Mouse (Mus musculus) thymus, postnatal 4 days (tissue): ENCODE measurements at regions not wholly inside any gene's neighbourhood (a gene's known extent, or its start where the extent isn't known, plus 50 kb on each side); places are given as distances from the start of the nearest gene placed in this dataset.

ENCODE experiments used
- DNase-seq: peaks from one replicate; pipeline ENCODE4 v3.0.0; 2021

DNA sequence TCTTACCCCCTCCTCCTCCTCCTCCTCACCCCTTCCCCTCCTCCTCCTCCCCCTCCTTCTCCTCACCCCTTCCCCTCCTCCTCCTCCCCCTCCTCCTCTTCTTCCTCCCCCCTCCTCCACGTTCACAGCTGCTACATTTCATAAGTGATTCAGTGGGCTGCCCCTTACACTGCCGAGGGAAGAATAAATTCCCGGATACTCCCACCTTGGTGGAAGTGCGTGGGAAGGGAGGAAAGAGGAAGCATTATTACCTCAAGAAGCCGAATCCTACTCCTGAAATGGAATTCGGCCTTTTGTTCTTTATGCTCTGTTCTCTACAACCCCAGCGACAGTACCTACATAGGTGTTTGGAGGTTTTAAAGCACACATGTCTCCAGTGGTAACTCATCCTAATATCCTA is 256.1 kb downstream of the Cd83 start:
- no peak for DNase-seq

DNA sequence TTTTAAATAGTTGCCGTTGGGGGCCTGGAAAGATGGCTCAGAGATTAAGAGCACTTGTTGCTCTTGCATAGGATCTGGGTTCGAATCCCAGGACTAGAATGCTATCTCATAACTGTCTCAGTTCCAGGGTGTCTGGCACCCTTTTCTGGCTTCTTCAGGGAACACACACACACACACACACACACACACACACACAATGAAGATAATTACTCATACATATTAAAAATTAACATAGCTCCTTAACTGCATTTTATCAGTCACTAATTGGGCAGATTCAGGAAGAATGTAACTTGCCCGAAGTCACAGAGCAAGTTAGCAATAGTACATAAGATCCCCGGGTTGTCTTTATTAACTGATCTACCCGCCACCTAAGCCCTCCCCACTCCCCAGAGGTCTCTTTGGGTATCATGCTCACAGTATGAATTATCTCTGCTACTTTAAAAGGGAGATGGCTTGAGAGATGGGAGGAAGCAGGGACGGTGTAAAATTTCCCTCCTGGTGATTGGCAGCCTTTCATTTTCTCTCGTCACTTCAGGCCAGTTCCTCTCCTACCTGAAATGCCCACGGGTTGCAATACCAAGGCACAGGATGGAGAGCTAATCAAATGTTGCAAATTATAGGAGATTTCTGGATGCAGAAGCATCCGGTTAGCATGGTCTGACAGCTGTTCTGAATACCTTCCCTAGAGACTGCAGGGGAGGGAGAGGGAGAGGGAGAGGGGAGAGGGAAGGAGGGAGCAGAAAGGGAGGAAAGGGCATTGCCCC is 258.3 kb downstream of the Cd83 start:
- no peak for DNase-seq

DNA sequence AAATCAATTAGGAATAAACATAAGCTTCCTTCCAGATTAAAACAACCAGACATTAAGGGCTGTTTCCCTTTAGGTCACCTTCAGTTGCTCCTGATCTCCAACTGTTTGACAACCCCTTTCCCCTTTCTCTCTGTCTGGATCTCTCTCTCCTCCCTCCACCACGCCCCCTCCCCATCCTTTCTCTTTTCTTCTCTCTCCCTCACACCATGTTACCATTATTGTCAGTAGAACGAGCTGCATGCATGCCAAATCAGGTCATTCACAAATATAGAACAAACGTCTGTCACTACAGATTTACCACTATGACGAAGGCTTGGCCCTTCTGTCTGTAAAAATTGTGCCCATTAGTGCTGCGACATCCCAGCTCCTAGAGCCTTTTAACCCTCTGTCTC is 258.9 kb downstream of the Cd83 start:
- no peak for DNase-seq

DNA sequence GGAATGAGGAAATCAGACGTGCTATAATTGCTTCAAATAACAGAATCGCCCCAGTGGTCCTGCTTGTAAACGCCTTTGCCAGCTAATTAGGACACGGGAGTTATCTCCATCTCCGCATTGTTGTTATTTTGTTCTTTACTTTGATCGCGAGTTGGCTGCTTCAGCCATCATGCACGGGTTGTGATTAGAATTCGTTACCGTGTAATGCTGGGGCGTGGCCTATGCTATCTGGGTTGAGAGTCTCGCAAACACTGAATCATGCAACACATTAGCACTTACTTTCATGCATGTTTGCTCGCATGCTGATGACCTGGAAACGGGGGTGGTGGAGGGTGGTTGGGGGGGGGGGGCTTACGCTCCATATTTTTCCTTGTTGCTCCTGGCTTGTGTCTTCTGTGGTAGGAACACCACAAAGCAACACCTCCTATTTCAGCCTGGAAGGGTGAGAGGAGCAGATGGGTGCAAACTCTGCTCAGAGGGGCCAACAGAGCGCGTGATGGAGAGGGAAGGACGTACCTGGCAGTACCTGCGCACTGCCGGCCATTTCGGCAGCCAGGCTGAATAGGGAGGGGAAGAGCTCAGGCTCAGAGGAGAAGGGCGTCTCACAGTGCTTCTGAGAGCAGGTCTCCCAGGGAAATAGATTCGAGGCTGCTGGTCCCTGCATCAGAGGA is 260.1 kb downstream of the Cd83 start:
- DNase-seq: no peak

DNA sequence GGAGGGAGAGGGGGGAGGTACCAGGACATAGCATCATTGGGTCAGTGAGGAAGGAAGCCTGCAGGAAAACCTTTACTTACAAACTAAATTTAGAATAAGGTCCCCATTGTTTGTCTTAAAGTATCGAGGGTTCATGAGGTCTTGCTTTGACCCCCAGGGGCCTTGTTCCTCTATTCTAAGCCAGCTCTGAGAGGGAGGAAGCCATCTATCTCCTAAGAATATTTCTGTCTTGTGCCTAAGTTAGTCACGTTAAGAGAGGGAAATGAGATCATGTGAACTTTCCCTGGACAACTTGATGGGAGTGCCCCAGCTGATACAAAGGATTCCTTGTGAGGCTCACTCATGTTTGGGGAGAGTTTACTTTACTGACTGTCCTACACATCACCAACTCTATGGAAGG is 261.9 kb downstream of the Cd83 start:
- no peak for DNase-seq

DNA sequence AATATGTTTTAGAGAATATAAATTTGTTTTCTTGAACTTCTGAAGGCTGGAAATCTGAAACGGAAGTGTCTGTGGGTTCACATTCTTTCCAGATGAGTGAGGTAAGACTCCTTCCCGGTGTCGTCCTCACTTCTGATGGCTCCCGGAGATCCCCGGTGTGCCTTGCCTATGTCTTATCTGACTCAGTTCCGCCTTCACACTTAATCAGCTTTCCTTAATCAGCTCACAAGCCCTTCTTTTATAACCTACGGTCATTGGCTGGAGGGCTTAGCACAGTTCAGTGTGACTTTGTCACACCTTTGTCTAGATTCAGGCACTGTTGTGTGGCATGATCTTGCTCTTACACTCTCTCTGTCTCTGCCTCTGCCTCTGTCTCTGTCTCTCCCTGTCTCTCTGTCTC is 269.6 kb downstream of the Cd83 start:
- DNase-seq: no peak

DNA sequence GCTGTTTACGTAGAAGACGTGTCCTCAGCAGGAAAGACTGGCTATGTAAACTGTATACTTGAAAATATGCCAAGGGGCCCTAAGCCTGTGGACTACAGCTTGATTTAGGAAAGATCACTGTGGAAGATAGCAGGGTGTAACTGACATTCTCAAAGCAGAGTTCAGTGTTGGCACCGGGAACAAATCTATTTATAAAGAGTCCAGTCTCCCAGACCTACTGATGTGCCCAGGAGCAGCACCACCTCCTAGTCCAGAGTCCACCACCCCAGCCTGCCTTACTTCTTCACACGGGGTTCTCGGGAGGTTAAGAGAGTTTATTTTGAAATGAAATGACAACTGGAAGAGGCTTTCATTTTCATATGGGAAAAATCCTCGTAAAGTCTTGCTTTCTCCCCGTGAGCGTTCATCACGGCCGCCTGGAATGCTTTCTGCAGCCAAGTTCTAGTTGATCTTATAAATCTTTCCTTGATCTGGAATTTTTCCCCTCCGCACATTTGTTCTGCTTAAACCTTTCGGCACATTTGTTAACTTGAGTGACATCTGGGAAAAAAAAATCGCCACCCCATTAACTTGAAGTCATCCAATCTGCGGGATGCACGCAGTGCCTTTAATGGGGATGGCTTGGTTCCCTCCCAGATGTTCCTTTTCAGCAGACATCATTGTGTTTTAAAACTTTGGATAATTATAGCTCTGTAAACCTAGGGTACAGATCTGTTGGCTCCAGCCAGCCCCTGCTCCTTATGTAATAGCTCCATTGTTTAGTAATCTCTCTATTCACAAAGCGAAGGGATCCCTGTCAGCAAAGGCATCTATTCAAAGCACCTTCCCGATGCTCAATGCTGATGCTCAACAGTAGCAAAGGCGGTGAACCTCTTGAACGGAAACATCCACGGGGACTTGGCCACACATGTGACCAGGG is 271.3 kb downstream of the Cd83 start:
- no peak for DNase-seq

DNA sequence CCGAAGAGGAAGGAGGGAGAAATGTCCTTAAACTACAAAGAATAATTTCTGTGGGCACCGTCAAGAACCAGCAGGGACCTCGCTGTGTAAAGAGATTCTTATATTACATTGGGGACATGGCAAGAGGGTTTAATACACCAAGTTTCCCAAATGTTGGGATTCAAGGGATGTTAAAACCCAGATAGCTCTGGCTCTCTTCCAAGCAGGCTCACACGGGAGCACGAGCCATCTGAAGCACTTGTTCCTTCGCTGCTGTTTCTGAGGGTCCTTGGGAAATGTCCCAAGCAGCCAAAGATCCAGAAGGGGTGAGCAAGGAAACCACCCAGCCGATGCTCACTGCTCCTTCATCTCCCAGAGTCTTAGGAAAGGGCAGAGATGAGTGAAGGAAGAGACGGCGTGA is 272.1 kb downstream of the Cd83 start:
- DNase-seq: no peak

DNA sequence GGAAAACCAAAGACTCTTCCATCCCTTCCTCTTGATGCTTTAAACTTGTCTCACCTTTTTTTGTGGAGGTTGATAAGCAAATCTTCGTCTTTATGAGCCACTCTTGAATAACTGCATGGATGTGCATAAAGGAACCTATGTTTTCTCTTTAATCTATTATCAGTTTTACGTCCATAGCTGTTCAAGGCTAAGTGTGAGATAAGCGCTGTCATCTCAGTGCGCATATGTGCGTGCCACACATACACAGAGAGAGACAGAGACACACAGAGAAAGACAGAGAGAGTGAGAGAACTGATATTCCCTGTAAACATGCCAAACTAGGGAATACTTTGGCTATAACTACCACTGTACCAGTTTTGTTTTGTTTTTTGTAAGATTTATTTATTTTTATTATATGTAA is 273.0 kb downstream of the Cd83 start:
- no peak for DNase-seq

DNA sequence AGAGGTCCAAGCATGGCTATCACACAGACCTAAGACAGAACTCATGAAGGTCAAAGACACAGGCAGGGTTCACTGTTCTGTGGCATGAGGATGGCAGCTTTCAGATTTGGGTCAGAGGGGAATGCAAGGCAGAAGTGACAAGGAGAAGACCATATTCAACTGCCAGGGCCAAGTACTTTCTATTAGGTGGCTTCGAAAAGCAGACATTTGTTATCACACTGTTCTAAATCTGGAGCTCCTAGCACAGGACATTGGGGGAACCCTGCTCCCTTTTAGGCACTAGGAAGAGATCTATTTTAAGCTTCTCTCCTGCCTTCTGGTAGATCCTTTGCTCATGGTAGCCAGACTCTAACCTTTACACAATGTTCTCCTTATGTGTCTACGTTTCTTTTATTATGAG is 273.7 kb downstream of the Cd83 start:
- no peak for DNase-seq

DNA sequence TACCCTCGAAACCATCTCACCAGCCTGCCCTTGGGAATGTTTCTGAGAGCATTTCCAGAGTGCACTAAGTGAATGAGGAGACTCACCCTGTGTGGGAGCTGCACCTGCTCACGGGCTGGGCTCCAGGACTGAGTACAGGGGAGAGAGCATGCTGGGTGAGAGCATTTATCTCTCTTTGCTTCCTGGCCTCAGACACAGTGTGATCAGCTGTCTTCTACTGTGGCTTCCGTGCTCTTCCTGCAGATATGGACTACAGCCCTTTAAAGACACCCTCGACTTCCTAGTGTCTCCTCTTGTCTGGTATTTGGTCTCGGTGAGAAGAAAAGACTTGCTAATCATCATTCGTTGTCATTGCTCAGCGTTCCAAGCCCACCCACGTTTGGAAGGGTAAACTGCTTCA is 274.9 kb downstream of the Cd83 start:
- peak; percentile 51 for DNase-seq

DNA sequence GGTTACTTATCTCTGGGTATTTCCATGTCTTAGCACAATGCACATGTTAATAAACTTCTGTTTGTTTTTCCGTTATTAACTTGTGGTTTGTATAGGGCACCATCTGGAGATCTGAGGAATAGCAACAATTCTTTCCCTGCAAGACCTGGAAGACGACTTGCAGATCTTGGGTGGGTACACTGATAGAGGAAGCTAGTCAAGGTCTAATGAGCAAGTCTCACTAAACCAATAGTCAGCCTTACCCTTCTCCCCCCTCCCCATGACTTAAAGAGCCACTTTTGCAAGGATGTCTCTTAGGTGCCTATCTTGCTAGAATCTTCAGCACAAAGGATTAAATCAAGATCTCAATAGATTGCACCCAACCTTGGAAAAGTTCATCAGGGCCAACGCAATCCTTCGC is 276.7 kb downstream of the Cd83 start:
- no peak for DNase-seq

DNA sequence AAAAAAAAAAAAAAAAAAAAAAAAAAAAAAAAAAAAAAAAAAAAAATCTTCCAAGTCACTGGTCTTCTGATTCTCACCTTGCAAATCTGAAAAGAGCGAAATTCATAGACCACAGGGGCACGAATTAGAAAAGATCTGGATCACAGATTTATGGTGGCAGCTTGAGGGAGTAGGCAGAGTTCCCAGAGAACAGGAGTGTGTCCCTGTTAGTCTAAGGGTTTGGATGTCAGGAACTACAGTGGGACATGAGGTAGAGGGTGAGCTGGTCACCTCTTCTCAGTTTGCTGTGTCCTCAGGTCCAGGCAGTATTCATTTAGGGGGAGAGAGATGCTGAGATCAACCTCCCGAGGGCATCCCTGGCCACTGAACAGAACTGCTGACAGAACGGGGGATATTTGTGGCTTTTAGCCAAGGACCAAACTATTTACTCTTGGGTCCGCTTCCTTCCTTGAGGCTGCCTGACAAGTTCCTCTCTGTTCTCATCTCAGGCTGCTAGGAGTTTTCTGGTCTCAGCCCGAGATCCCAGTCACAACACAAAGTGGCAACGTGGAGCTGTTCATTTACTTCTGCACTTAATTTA is 277.2 kb downstream of the Cd83 start:
- DNase-seq: no peak

DNA sequence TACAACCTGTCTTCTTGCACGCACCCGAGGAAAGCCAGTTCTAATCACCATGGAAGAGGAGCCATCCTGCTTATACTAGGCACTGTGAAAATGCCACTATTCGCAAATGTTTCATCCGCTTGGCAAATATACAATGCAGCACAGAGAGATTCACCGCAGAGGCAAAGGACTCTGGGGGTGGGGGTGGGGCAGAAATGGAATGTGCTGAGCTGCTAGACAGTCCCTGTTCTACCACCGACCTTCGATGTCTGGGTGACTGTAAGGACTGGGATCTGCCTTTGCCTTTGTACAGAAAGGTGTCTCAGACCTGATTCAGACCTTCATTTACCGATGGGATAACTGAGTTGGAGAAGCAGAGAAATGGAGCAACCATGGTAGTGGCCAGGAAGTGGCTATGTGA is 278.7 kb downstream of the Cd83 start:
- DNase-seq: no peak

DNA sequence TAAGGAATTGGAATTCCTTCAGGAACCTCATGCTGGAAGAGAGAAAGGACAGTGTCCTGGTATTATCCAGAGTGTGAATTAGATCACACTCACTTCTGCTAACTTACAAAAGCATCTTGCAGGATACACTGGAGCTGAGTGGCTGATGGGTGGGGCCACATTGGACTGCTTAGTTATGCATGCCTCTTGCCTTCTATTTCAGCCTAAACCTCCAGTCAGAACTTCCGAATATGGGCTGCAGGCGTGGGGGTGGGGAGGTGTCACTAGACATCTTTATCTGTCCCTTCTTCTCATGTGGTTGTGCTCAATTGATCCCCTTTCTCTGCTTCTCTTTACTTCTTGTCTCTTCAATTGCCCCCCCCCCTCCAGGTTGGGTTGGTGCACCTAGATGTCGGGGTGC is 279.5 kb downstream of the Cd83 start:
- DNase-seq: no peak

DNA sequence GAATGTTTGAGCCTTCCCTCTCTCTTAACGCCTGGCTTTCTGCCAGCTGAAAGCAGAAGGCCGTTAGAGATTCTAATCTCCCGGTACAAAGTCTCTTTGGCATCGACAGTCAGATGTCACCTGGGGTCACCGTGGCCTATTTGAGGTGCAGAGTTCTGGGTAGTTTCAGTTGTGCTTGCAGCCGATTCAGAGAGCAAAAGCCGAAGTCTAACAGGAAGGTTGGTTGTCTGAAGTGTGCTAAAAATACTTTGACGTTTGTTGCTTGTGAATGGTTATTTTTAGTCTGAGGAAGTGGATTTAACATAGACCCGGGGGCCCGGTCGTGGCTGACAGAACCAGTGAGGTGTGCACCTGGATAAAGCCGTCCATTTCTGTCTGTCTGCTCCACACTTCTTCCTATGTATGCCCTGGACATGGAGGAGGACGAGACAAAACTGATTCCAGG is 281.2 kb downstream of the Cd83 start:
- DNase-seq: peak; percentile 65

DNA sequence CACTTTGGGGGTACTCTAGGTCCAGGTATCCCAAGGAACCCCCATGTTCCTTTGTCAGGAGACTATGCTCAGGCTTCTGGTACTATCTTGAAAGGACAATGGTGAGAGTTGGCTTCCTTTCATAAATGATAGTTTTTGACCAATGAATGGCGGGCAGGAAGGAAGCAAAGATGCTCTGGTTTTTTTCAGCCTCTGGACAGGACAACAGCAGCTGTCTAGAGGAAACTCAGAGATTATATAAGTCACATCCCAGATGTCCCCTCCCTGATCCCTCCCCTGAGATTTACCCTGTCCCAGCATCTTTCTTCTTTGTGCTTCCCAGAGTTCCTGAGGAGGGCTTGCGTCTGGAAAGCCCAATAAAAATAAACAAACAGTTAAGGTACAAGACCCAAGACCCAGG is 282.7 kb downstream of the Cd83 start:
- DNase-seq: no peak

DNA sequence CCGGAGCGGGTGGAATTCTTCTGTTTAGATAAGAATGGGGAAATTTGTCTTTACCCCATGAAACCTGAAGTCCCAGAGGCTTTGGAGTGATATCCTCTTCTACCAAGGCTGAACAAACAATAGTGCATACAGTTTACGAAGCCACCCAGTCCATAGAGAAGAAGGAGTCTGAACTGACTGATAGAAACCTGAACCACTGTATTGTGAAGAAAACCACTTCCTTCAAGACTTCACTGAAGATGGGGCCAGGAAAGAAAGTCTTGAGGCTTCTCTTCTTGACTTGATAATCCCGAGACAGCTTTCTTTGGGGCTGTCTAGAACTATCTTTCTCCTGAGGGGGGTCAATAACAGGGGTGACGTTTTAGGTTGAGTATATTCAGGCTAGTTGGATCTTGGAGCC is 284.4 kb downstream of the Cd83 start:
- DNase-seq: no peak

DNA sequence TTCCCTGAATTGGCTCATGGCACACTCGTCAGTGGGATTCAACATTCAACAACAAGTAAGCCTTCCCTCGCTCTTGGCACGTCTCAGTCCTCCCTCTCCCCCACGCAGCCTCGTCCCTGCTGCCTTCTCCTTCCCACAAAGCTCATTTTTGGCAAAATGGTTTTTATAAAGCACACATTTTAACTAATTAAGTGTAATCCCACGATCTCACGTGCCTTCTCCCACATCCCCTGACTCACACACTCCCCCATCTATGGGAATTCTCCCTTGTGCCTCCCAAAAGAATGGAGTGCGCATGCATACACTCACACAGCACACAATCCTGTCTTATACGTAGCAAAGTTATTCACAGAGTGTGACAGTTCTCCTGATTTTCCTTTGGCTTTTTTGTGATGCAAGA is 288.5 kb downstream of the Cd83 start:
- DNase-seq: no peak

DNA sequence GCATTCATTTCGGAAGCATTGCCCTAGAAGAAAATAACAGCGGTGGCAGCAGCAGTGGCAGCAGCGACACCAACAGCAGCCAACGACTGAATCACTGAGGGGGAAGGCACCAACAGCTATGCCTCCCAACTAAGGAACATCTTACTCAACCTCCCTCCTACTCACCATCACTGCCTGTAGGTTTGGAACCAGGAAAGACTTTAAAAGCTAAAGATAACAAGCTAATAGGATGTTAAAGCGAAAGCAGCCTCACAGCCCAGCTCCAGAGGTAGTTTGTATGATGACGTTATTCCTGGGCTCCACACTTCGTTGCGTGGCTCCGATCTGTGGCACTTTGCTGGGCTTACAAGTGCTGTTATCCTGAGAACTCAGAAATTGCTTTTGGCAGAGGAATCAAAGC is 289.6 kb downstream of the Cd83 start:
- no peak for DNase-seq

DNA sequence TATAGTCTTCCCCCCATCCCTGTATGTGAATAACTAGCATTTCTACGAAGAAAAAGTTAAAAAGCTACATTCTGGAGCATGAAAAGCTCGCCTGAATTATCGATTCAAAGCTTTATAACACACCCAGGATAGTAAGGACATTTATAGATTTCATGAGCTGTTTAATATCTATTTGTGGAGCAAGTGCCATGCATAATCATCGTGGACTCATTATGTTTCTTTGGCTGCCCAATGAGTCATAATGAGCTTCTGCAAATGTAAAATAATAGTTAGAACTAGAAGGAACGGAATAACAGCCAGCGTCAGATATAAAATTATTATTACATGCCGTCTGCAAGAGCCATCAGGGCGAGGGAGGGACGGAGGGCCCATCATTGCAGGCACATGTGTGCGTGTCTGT is 292.4 kb downstream of the Cd83 start:
- DNase-seq: no peak

DNA sequence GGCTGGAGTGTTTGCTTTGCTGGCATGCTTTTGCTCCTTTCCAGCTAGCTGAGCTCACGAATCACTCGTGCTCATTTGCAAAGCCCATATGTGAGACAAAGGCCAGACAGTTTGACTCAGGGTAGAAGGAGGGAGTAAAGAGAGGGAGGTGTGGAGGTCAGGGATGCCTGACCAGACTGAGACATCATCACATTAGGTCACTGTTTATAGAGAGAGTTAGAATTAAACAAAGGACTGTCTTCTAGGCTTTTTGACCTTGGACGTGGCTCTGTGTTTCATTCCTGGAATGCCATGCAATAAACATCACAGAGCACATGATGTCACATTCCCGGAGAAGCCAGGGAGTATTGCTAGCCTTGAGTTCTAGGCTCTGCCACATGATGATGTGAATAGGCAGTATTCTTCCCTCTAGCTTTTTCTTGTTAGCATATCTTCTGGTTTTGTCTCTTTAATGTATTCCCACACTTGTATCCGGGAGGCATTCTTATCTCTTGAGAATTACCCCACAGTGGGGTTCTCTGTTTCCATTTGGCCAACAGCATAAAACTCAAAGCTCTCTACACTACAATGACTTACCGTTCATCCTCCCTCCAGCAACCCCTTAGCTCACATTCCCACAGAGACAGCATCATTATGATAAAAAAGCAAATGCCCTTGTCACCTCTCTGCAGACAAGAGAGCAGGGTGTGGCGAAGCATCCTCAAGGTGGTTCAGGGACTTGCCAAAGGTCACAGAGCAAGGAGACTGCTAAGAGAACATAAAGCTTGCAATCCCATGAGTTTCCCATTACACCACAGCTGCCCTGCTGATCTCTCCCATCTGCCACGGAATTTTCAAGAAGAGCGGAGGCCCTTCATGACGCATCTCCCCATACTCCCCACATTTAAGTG is 301.3 kb downstream of the Cd83 start:
- no peak for DNase-seq
